Mouse (Mus musculus) liver, embryonic 14.5 days (tissue): Measurements from ENCODE around the gene Elovl2. TPM values are rescaled to one million over a fixed set of nuclear protein-coding genes. Genes with fewer than 3 reads are reported as not detected.
"Not testable (repeated sequence)": the region's sequence is repeated elsewhere in the genome, so short reads cannot be mapped to it uniquely, and the experiment has no call there.

ENCODE experiments used
- ATAC-seq: fragments of 200-750 bp; cut with Nextera tagmentation; 2 replicates; pipeline ENCODE4 v1.8.0; 2017; ENCODE audit warnings: moderate number of reproducible peaks, mild to moderate bottlenecking, moderate library complexity; ENCODE audit not compliant: insufficient read depth
- DNase-seq, 3 experiments: peaks; one replicate each; pipeline ENCODE4 v3.0.0-alpha.2; 2012 to 2013; ENCODE audit warnings: low read depth in 3 of 3, low spot score in 3 of 3
- H3K27ac ChIP-seq: fragments of 300-500 bp; sonication (generic); 2 replicates; pipeline ENCODE4 v1.5.1; 2014; ENCODE audit warnings: moderate library complexity, mild to moderate bottlenecking, control low read depth, inconsistent platforms
- H3K27me3 ChIP-seq: fragments of 300-500 bp; sonication (generic); 2 replicates; pipeline ENCODE4 v1.6.1; 2014; ENCODE audit warnings: mild to moderate bottlenecking, low read length, moderate library complexity; ENCODE audit not compliant: control insufficient read depth, insufficient read depth
- H3K36me3 ChIP-seq: fragments of 300-500 bp; sonication (generic); replicated peaks from 2 replicates; pipeline ENCODE4 v1.6.1; 2014; ENCODE audit warnings: low read depth; ENCODE audit not compliant: control insufficient read depth, insufficient read depth
- H3K4me1 ChIP-seq, 2 experiments: fragments of 200-500 bp in 1 of 2; fragments of 300-500 bp in 1 of 2; sonication (generic) in 1 of 2; replicated peaks; 2 replicates each; pipeline ENCODE4 v1.6.1; 2012 to 2014; ENCODE audit warnings: antibody characterized with exemption in 1 of 2, inconsistent platforms in 1 of 2, low read length in 1 of 2; ENCODE audit not compliant: control insufficient read depth in 2 of 2, insufficient read depth in 2 of 2
- H3K4me2 ChIP-seq: fragments of 300-500 bp; sonication (generic); 2 replicates; pipeline ENCODE4 v1.6.1; 2014; ENCODE audit warnings: low read depth, mild to moderate bottlenecking, control low read depth, moderate library complexity
- H3K4me3 ChIP-seq, 2 experiments: fragments of 200-500 bp in 1 of 2; fragments of 300-500 bp in 1 of 2; sonication (generic) in 1 of 2; 2 replicates each; pipeline ENCODE4 v1.5.1; 2012 to 2014; ENCODE audit warnings: low read depth in 2 of 2, low read length in 2 of 2, mild to moderate bottlenecking in 2 of 2, control low read depth in 1 of 2, inconsistent platforms in 1 of 2, moderate library complexity in 1 of 2; ENCODE audit not compliant: insufficient read depth in 1 of 2
- H3K9ac ChIP-seq: fragments of 300-500 bp; sonication (generic); replicated peaks from 2 replicates; pipeline ENCODE4 v1.6.1; 2014; ENCODE audit warnings: mild to moderate bottlenecking, control low read depth, moderate library complexity
- H3K9me3 ChIP-seq: fragments of 300-500 bp; sonication (generic); 2 replicates; pipeline ENCODE4 v1.6.1; 2016; ENCODE audit warnings: low read length, mixed read lengths; ENCODE audit not compliant: control insufficient read depth
- CTCF ChIP-seq: IDR thresholded peaks from 2 replicates; pipeline ENCODE4 v1.5.1; 2016; ENCODE audit warnings: antibody characterized with exemption, low read depth, control low read depth
- EP300 ChIP-seq: IDR thresholded peaks from 2 replicates; pipeline ENCODE4 v1.6.1; 2016; ENCODE audit warnings: antibody characterized with exemption, low read depth
- WGBS: fragments of 180-500 bp; shearing (Covaris S2); extraction: QIAGEN DNeasy Blood & Tissue Kit; methylation state at CpG from one replicate; pipeline ENCODE4 v1.1.7; 2014; ENCODE audit not compliant: insufficient replicate concordance; 5-methylcytosine and 5-hydroxymethylcytosine counted together
- polyA plus RNA-seq, 2 experiments: library from polyadenylated mRNA; depleted of rRNA in 1 of 2; stranded (reverse) in 1 of 2; unstranded in 1 of 2; fragments of >200 nt; fragmentation: Nextera tagmentation in 1 of 2; extraction: Ambion mirVana in 1 of 2; gene quantifications; 2 replicates each; pipeline versions ENCODE4 v1.2.1 to v1.2.3; 2012 to 2014

Gene Elovl2
- polyA plus RNA-seq (2012; rRNA removed) (14.4 and 17.4 TPM in 2 replicates), polyA plus RNA-seq (2014; fragmentation: Nextera tagmentation; extraction: Ambion mirVana) (28.1 and 33.4 TPM in 2 replicates)

DNA sequence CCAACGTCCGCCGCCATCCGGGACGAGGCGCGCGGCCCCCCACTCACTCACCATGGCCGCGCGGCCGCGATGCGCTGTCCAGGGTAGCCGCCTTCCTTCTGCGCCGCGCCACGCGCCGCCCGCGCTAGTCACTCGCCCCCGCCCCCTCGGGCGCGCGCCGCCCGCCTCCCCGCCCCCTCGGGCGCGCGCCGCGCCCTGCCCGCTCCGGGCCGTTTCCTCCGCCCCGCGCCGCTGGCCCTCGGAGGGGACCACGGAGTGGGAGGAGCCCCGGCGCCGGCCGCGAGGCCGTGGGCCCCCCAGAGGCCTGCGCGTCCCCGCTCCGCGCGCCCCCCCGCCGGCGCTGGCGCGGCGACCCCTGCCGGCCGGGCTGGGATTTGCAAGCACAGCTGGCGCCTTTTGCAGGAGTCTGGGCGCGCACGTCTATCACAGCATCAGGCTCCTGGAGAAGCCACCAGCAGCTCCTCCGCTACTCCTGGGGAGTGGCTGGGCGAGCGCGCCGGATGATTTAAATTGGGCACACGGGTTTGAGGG, at the start of gene Elovl2:
Elovl2 (minus strand) TSS at position 102 of the 531 bp plus-strand sequence.
- WGBS = 2% methylated on average over 61 of the region's 77 CpGs
- Histone ChIP-seq H3K36me3 (no peaks in the 10 kb centered on the region), H3K9me3 (no peaks in the 10 kb centered on the region), H3K4me3 (peak within 1 kb of the TSS; percentile 52 to 58), H3K9ac (0 out of 2 replicates have a peak within 1 kb of the TSS, but pooled peaks have one; percentile 13), H3K4me2 (peak within 1 kb of the TSS; percentile 61), H3K4me1 (no peaks in the 10 kb centered on the region; a peak in 1 of 4 replicates), H3K27ac (no peak within 1 kb of the TSS), H3K27me3 (peaks cover 6% of the 10 kb centered on the region)
- TF ChIP-seq EP300 = no peak
- peak; percentile 52 for TF ChIP-seq CTCF
- DNase-seq = peak in 1 of 3 experiments; percentile 42
- ATAC-seq = peak; percentile 87

GRCm38 (mm10) chr13:41267827-41268408, 47.7 kb upstream of the Elovl2 start:
- WGBS = 52% methylated on average over 7 of the region's 7 CpGs
- Histone ChIP-seq H3K4me3 (no peak overlapping the region), H3K9me3 (no peaks in the 10 kb centered on the region), H3K36me3 (no peaks in the 10 kb centered on the region), H3K4me1 (no peaks in the 10 kb centered on the region), H3K27me3 (no peaks in the 10 kb centered on the region), H3K9ac (no peak overlapping the region), H3K4me2 (no peak overlapping the region), H3K27ac (no peak overlapping the region)
- DNase-seq (no peak), ATAC-seq (no peak)
- TF ChIP-seq EP300 = no peak
- TF ChIP-seq CTCF = no peak

DNA sequence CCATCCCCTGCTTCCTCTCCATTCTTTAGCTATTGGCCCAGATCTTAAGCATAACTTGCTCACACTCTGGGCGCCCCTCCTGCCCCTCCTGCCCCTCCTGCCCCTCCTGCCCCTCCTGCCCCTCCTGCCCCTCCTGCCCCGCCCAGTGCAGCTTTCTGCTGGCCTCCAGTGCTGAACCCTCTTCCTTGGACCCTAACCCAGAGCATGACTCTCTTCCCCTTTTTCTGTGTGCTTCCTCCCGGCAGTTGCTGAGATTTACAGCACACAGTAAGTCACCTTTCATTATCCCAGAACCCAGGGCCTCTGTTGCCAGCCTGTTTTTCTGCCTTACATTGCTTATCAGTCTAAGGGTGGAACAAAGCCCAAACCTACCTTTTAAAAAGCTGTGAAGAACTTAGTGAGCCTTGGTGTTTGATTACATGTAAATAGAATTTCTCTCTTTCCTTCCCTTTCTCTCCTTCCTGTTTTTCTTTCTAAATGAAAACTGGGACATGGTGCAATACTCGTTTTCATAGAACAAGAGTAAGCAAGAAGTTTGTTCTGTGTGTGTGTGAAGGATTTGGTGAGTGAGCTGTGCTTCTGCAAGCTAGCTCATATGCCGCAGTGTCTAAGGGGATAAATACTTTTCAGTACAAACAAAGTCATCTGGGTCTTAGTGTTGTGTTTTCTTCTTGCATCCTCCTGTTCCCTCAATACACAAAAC, 43.2 kb upstream of the Elovl2 start:
- Histone ChIP-seq H3K9ac (no peak overlapping the region), H3K4me2 (no peak overlapping the region), H3K4me3 (no peak overlapping the region), H3K36me3 (no peaks in the 10 kb centered on the region), H3K9me3 (no peaks in the 10 kb centered on the region), H3K27me3 (no peaks in the 10 kb centered on the region), H3K27ac (no peak overlapping the region), H3K4me1 (no peaks in the 10 kb centered on the region)
- 48% methylated on average over 5 of the region's 5 CpGs for WGBS
- no peak for DNase-seq
- TF ChIP-seq CTCF = no peak
- no peak for TF ChIP-seq EP300
- ATAC-seq = no peak

DNA sequence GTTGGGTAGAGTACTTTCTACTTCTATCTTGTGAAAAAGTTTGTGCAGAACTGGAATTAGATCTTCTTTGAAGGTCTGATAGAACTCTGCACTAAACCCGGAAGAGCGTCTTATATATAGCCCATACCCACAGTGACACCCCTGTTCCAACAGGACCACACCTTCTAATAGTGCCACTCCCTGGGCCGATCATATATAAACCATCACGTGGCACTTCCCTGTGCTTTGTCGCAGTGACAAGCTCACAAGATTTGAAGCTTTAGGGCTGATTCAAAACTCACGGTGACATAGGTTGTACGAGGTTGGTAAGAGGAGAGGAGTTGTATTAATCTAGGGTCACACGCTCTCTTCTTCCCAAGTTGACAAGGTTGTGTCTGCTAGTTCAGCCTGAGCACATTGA, 41.4 kb upstream of the Elovl2 start:
- H3K36me3 ChIP-seq, H3K9ac ChIP-seq, H3K9me3 ChIP-seq, DNase-seq, H3K27me3 ChIP-seq, H3K4me3 ChIP-seq, ATAC-seq, H3K27ac ChIP-seq, H3K4me1 ChIP-seq, H3K4me2 ChIP-seq: not testable (repeated sequence)
- WGBS = 79% methylated on average over 8 of the region's 8 CpGs

- Histone ChIP-seq H3K4me1 (no peaks in the 10 kb centered on the region), H3K9me3 (no peaks in the 10 kb centered on the region), H3K9ac (no peak overlapping the region), H3K36me3 (no peaks in the 10 kb centered on the region), H3K27ac (no peak overlapping the region), H3K4me2 (no peak overlapping the region), H3K4me3 (no peak overlapping the region), H3K27me3 (no peaks in the 10 kb centered on the region)
- TF ChIP-seq CTCF (no peak), EP300 (no peak)
- DNase-seq (no peak), ATAC-seq (no peak)
- WGBS = 59% methylated on average over 4 of the region's 4 CpGs
Observed at GRCm38 (mm10) chr13:41257851-41258250, 37.6 kb upstream of the Elovl2 start.
